Mouse (Mus musculus): ENCODE results near the gene Ston2. TPM values are rescaled to one million over a fixed set of nuclear protein-coding genes. Genes with fewer than 3 reads are reported as not detected.

Gene Ston2
- polyA plus RNA-seq, 1 experiment = 3.6 TPM

- H3K36me3 ChIP-seq (ENCODE audit: control insufficient read depth) = no peaks in the 10 kb centered on the region
- no peaks in the 10 kb centered on the region for H3K27me3 ChIP-seq (ENCODE audit: control insufficient read depth)
- TF ChIP-seq GATA1 (IDR thresholded peaks at IDR 0.05; ENCODE audit: low read length) = no peak
- TF ChIP-seq TAL1 (IDR thresholded peaks at IDR 0.05; ENCODE audit: low read length) = no peak
- H3K4me3 ChIP-seq (replicated peaks) = no peak overlapping the region
- H3K9me3 ChIP-seq (ENCODE audit: control insufficient read depth, low read length) = no peaks in the 10 kb centered on the region
- H3K4me1 ChIP-seq (ENCODE audit: control insufficient read depth) = no peaks in the 10 kb centered on the region; the same call in none of the 2 replicates
These were observed 120.4 kb downstream of the Ston2 start for GRCm38 (mm10) chr12:91667741-91668140.

GRCm38 (mm10) chr12:91666607-91667006, 121.6 kb downstream of the Ston2 start:
- TF ChIP-seq TAL1 (IDR thresholded peaks at IDR 0.05; ENCODE audit: low read length) (no peak), GATA1 (IDR thresholded peaks at IDR 0.05; ENCODE audit: low read length) (no peak)
- no peaks in the 10 kb centered on the region for H3K9me3 ChIP-seq (ENCODE audit: control insufficient read depth, low read length)
- H3K27me3 ChIP-seq (ENCODE audit: control insufficient read depth) = no peaks in the 10 kb centered on the region
- no peak overlapping the region for H3K4me3 ChIP-seq (replicated peaks)
- H3K36me3 ChIP-seq (ENCODE audit: control insufficient read depth) = no peaks in the 10 kb centered on the region
- H3K4me1 ChIP-seq (ENCODE audit: control insufficient read depth) = no peaks in the 10 kb centered on the region; the same call in none of the 2 replicates

- no peak for TF ChIP-seq GATA1 (IDR thresholded peaks at IDR 0.05; ENCODE audit: low read length)
- TF ChIP-seq TAL1 (IDR thresholded peaks at IDR 0.05; ENCODE audit: low read length) = no peak
- no peaks in the 10 kb centered on the region for H3K9me3 ChIP-seq (ENCODE audit: control insufficient read depth, low read length)
- no peaks in the 10 kb centered on the region for H3K36me3 ChIP-seq (ENCODE audit: control insufficient read depth)
- no peaks in the 10 kb centered on the region; the same call in none of the 2 replicates for H3K4me1 ChIP-seq (ENCODE audit: control insufficient read depth)
- H3K4me3 ChIP-seq (replicated peaks) = no peak overlapping the region
- H3K27me3 ChIP-seq (ENCODE audit: control insufficient read depth) = no peaks in the 10 kb centered on the region
These were observed 122.8 kb downstream of the Ston2 start for GRCm38 (mm10) chr12:91665431-91665830.

DNA sequence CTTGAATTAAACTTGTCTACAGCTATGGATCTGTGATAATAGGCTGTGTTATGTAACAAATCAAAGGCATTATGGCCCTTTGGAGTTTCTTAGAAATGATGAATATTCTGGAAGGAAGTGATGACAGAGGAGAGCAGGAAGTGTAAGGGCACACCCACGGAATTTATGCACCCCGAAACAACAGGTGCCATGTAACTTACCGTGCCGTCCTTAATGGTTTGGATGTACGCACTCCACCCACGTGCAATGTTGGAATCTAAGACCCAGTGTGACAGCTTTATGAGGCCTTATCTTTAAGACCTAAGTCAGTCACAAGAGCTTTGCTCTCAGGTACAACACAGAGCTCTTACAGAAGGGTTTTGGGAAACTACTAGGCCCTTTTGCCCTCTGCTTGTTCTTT, 124.9 kb downstream of the Ston2 start:
- no peak for TF ChIP-seq TAL1 (IDR thresholded peaks at IDR 0.05; ENCODE audit: low read length)
- TF ChIP-seq GATA1 (IDR thresholded peaks at IDR 0.05; ENCODE audit: low read length) = no peak
- Histone ChIP-seq H3K9me3 (ENCODE audit: control insufficient read depth, low read length) (no peaks in the 10 kb centered on the region), H3K4me3 (replicated peaks) (no peak overlapping the region), H3K27me3 (ENCODE audit: control insufficient read depth) (no peaks in the 10 kb centered on the region), H3K36me3 (ENCODE audit: control insufficient read depth) (no peaks in the 10 kb centered on the region), H3K4me1 (ENCODE audit: control insufficient read depth) (no peaks in the 10 kb centered on the region; the same call in none of the 2 replicates)

DNA sequence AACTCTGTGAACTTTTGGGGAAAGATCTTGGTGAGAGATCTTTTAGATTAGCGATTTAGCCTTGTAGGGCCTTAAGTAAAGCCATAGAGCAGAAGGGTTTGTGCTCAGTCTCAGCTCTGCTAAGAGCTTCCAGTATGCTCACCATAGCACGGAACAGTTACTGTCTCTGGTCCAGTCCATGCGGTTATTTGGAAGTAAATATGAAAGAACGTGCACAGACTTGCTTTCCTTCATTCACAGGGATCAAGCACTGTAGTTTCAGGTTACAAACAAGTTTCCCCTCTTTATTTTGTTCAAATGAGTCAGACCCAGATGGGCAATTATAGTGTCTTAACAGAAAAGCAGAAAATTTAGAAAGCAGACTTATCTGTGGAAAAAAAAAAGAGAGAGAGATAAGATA, 125.3 kb downstream of the Ston2 start:
- TF ChIP-seq TAL1 (IDR thresholded peaks at IDR 0.05; ENCODE audit: low read length) = no peak
- no peak for TF ChIP-seq GATA1 (IDR thresholded peaks at IDR 0.05; ENCODE audit: low read length)
- H3K4me1 ChIP-seq (ENCODE audit: control insufficient read depth) = no peaks in the 10 kb centered on the region; the same call in none of the 2 replicates
- no peaks in the 10 kb centered on the region for H3K36me3 ChIP-seq (ENCODE audit: control insufficient read depth)
- no peaks in the 10 kb centered on the region for H3K27me3 ChIP-seq (ENCODE audit: control insufficient read depth)
- no peak overlapping the region for H3K4me3 ChIP-seq (replicated peaks)
- H3K9me3 ChIP-seq (ENCODE audit: control insufficient read depth, low read length) = no peaks in the 10 kb centered on the region

- Histone ChIP-seq H3K4me3 (replicated peaks) (no peak overlapping the region), H3K9me3 (ENCODE audit: control insufficient read depth, low read length) (no peaks in the 10 kb centered on the region), H3K4me1 (ENCODE audit: control insufficient read depth) (no peaks in the 10 kb centered on the region; the same call in 1 of the 2 replicates), H3K36me3 (ENCODE audit: control insufficient read depth) (no peaks in the 10 kb centered on the region), H3K27me3 (ENCODE audit: control insufficient read depth) (no peaks in the 10 kb centered on the region)
- TF ChIP-seq GATA1 (IDR thresholded peaks at IDR 0.05; ENCODE audit: low read length) (no peak), TAL1 (IDR thresholded peaks at IDR 0.05; ENCODE audit: low read length) (no peak)
These were observed 127.4 kb downstream of the Ston2 start for GRCm38 (mm10) chr12:91660640-91661417.

GRCm38 (mm10) chr12:91654399-91655122, 133.6 kb downstream of the Ston2 start:
- Histone ChIP-seq H3K9me3 (ENCODE audit: control insufficient read depth, low read length) (no peaks in the 10 kb centered on the region), H3K36me3 (ENCODE audit: control insufficient read depth) (peaks cover 2% of the 10 kb centered on the region; the same call in 1 of the 2 replicates), H3K4me3 (replicated peaks) (no peak overlapping the region), H3K4me1 (ENCODE audit: control insufficient read depth) (no peaks in the 10 kb centered on the region; the same call in 1 of the 2 replicates), H3K27me3 (ENCODE audit: control insufficient read depth) (no peaks in the 10 kb centered on the region)
- TF ChIP-seq TAL1 (IDR thresholded peaks at IDR 0.05; ENCODE audit: low read length) = no peak
- no peak for TF ChIP-seq GATA1 (IDR thresholded peaks at IDR 0.05; ENCODE audit: low read length)

DNA sequence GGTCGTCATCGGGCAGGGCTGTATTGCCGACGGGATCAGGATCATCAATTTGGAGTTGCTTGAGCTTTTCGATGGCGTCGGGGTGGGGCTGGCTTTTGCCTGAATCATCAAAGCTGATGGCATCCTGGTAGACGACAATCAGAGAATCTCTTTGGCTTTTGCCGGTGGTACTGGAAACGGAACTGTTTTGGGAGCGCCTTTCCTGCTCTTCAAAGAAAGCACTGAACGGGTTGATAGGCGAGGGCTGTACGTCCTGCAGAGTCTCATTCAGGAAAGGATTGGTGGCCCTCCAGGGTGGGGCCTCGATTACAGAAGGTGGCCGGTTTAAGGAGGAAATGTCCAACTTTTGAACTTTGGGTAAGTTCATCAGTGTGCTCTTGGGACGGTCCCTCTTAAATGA, 139.8 kb downstream of the Ston2 start:
- Histone ChIP-seq H3K4me1 (ENCODE audit: control insufficient read depth) (peaks cover 16% of the 10 kb centered on the region), H3K9me3 (ENCODE audit: control insufficient read depth, low read length) (peaks cover 8% of the 10 kb centered on the region), H3K36me3 (ENCODE audit: control insufficient read depth) (peaks cover 36% of the 10 kb centered on the region), H3K27me3 (ENCODE audit: control insufficient read depth) (no peaks in the 10 kb centered on the region), H3K4me3 (replicated peaks) (no peak overlapping the region)
- no peak for TF ChIP-seq GATA1 (IDR thresholded peaks at IDR 0.05; ENCODE audit: low read length)
